Mouse (Mus musculus): ENCODE data around the gene Cacna1c.

DNA sequence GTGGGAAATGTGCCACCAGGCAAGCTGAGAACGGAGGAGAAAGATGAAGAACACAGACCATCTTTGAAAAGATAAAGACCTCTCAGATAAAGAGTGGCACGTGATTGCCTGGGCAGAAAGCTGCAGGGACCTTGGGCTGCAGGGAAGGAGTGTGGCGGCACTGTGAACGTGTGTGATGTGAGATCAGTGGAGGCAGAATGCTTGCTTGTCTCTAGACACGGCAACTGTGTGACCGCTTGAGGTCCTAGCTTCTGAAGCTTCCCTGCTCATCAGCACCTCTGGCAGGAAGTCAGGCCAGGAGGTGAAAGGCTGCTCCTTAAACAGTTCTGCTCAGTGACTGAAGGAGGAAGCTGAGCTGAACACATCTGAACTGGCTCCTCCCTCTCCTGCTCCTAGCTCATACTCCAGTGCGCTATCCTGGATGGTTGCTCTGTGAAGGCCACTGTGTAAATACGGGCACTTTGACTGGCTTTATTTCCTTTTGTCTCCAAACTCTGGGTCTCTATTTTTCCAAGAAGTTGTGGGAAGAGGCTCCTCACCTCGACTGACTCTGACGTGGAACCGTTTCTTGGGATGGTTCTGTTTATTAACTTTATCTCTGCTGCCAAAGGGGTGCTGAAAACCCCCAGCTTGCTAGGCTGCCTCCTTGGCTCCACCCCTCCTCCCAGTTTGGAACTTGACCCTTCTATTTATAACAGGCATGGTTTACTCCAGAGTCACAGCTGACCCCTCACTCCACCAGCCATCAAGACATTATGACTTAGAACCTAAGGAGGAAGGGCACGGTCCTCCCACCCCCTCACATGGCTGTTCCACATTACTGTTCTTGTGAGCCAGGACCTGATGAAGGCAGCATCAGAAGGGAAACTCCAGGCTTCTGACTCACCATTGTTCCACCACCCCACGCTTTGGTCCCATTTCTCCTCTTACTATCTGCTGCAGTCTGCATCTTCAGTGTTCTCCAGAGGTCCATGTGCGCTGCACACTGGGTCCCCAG is 357.0 kb downstream of the Cacna1c start:
- TF ChIP-seq CHD2 (IDR thresholded peaks at IDR 0.05; ENCODE audit: low read depth, low read length) (no peak), HCFC1 (IDR thresholded peaks at IDR 0.05; ENCODE audit: borderline replicate concordance, insufficient read depth, low read length) (no peak)
